Mouse (Mus musculus) embryonic fibroblast, embryonic 13.5 days (primary cell): ENCODE measurements around the gene Ptpn7.

Experiments
- CTCF ChIP-seq: IDR thresholded peaks from 2 replicates; pipeline ENCODE4 v1.5.1; 2011; ENCODE audit warnings: mild to moderate bottlenecking, control low read depth, low read length, moderate library complexity, borderline replicate concordance; ENCODE audit not compliant: insufficient read depth
- POLR2A ChIP-seq: IDR thresholded peaks from 2 replicates; pipeline ENCODE4 v1.6.1; 2011; ENCODE audit warnings: low read depth, mild to moderate bottlenecking, control low read depth, low read length, moderate library complexity

DNA sequence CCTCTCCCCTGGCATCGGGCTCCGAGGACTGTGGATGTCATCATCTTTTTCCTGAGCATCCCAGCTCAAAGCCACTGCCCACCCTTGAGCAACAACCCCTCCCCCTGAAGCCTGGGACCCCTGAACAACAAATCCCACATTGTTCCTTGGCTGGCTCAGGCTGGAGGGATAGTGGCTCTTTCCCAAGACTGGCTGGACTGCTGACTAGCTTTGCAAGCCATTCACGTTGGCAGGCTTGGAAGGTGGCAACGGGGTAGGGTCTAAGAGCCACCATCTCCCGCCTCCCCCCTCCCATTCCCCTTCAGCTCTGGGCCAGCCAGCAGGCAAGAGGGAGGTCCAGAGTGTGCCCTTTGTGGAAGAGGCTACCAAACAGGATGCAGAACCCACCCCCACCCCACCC, 26.1 kb downstream of the Ptpn7 start:
- no peak for TF ChIP-seq CTCF
- TF ChIP-seq POLR2A, result no peak
